Mouse (Mus musculus) cerebellum, adult 2 months (tissue): ENCODE data around the gene Entpd2.
A peak's percentile ranks its signal among the peaks of the same experiment; 100 is the strongest.

ENCODE experiments used
- CTCF ChIP-seq: fragments of 200-500 bp; IDR thresholded peaks from 2 replicates; pipeline ENCODE4 v1.5.1; 2011; ENCODE audit warnings: low read depth, mild to moderate bottlenecking, control low read depth, low read length, moderate library complexity, borderline replicate concordance; ENCODE audit not compliant: insufficient read depth
- POLR2A ChIP-seq: fragments of 200-500 bp; IDR thresholded peaks from 2 replicates; pipeline ENCODE4 v1.6.1; 2011; ENCODE audit warnings: low read length, control low read depth, borderline replicate concordance; ENCODE audit not compliant: insufficient read depth

DNA sequence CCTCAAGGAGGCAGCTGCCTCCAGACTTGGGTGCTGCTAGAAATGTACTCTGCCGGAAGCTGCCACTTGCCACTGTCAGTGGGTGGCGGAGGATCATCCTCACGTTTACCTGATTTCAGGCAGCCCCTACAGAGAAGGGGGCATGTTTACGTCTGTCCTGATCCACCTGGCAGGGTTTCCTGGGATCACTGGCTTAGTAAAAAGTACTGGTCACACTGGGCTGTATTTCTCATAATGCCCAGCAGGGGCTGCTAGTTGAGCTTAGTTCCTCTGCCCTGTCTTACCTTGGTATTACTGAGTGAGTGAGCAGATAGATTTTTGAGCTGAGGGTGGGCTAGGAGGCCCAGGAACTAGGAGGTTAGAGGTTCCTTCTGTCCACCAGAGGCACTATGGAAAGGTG, 19.1 kb upstream of the Entpd2 start:
- TF ChIP-seq CTCF (peak; percentile 77), POLR2A (no peak)
